Mouse (Mus musculus): ENCODE data around the gene Mbnl3.

DNA sequence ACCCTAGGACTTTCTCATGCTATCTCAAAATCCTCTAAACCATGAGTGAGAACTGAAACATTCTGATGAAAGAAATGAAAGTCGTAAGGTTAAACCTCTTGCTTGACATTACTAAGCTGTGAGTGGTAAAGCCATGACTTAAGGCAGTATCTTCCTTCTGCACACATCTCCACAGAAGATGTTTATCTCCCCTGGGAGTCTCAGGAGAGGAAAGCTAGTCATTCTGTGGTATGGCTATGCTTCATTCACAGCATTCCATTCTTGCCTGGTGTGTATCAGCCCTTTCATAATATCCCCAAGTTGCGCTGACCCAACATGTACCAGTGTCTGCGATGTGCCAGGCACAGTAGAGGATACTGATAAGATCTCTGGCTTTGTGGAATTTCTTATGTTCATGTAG lies 38.4 kb downstream of the Mbnl3 start:
- TF ChIP-seq POLR2A (IDR thresholded peaks at IDR 0.05; ENCODE audit: extremely low read depth, insufficient read depth, low read length) (no peak), CTCF (IDR thresholded peaks at IDR 0.05; ENCODE audit: extremely low read depth, insufficient read depth, low read length) (no peak)
